Mouse (Mus musculus) stomach, postnatal 0 days (tissue): ENCODE results near the gene Hoxd4.

Experiments
- CTCF ChIP-seq: IDR thresholded peaks from 2 replicates; pipeline ENCODE4 v1.5.1; 2016; ENCODE audit warnings: antibody characterized with exemption, low read depth, mild to moderate bottlenecking, moderate library complexity
- EP300 ChIP-seq: optimal IDR thresholded peaks from 2 replicates; pipeline ENCODE3; 2016; ENCODE audit warnings: antibody characterized with exemption

DNA sequence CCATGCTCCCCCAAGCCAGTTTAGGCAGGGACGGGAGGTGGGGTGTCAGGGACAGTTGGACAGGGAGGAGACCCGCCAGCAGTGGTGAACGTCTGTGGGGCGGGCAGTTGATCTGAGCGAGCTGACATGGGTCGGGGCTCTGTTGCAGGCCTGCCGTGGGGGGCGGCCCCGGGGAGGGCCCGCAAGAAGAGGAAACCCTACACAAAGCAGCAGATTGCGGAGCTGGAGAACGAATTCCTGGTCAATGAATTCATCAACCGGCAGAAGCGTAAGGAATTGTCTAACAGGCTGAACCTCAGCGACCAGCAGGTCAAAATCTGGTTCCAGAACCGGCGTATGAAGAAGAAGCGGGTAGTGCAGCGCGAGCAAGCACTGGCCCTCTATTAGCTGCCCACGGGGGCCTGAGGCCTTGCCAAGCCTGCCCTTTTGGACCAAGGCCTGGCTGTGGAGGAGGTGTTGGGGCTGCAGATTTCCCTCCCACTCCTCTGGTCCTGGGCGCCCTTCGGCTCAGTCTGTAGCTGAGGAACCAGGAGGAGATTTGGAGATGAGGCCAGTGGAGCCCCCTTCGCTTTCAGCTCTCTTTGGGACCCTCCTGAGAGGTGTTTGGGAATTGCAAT is 36.0 kb upstream of the Hoxd4 start:
- TF ChIP-seq CTCF (no peak), EP300 (no peak)
